Mouse (Mus musculus) heart, embryonic 16.5 days (tissue): ENCODE results near the gene Fam76b. TPM values are rescaled to one million over a fixed set of nuclear protein-coding genes. Genes with fewer than 3 reads are reported as not detected.

Experiments used
- ATAC-seq: fragments of 200-750 bp; cut with Nextera tagmentation; replicated peaks from 2 replicates; pipeline ENCODE4 v1.8.0; 2017; ENCODE audit warnings: moderate number of reproducible peaks; ENCODE audit not compliant: insufficient read depth, low FRiP score; ENCODE audit errors: extremely low read depth
- H3K27ac ChIP-seq: fragments of 300-500 bp; sonication (generic); 2 replicates; pipeline ENCODE4 v1.5.1; 2014; ENCODE audit warnings: mild to moderate bottlenecking, low read length, control low read depth, moderate library complexity
- H3K27me3 ChIP-seq: fragments of 300-500 bp; sonication (generic); 2 replicates; pipeline ENCODE4 v1.6.1; 2014; ENCODE audit warnings: low read length, mixed read lengths; ENCODE audit not compliant: control insufficient read depth, insufficient read depth
- H3K36me3 ChIP-seq: fragments of 300-500 bp; sonication (generic); 2 replicates; pipeline ENCODE4 v1.6.1; 2014; ENCODE audit not compliant: control insufficient read depth, insufficient read depth
- H3K4me1 ChIP-seq: fragments of 300-500 bp; sonication (generic); 2 replicates; pipeline ENCODE4 v1.6.1; 2014; ENCODE audit warnings: low read length, mixed read lengths; ENCODE audit not compliant: control insufficient read depth, insufficient read depth
- H3K4me2 ChIP-seq: fragments of 300-500 bp; sonication (generic); 2 replicates; pipeline ENCODE4 v1.6.1; 2014; ENCODE audit warnings: low read depth, mild to moderate bottlenecking, control low read depth, low read length
- H3K4me3 ChIP-seq: fragments of 300-500 bp; sonication (generic); 2 replicates; pipeline ENCODE4 v1.5.1; 2014; ENCODE audit warnings: mild to moderate bottlenecking, control low read depth, low read length
- H3K9ac ChIP-seq: fragments of 300-500 bp; sonication (generic); 2 replicates; pipeline ENCODE4 v1.6.1; 2014; ENCODE audit warnings: low read length, control low read depth
- H3K9me3 ChIP-seq: fragments of 300-500 bp; sonication (generic); replicated peaks from 2 replicates; pipeline ENCODE4 v1.6.1; 2016; ENCODE audit warnings: low read length; ENCODE audit not compliant: control insufficient read depth
- WGBS: fragments of 180-500 bp; shearing (Covaris S2); extraction: QIAGEN DNeasy Blood & Tissue Kit; methylation state at CpG from one replicate; pipeline ENCODE4 v1.1.7; 2014; 5-methylcytosine and 5-hydroxymethylcytosine counted together
- polyA plus RNA-seq: library from polyadenylated mRNA; unstranded; fragments of >200 nt; fragmentation: Nextera tagmentation; extraction: Ambion mirVana; gene quantifications from 2 replicates; pipeline ENCODE4 v1.2.1, GENCODE M21; 2015

Fam76b gene
- polyA plus RNA-seq, 1 experiment from 2014 or later: 16.8 TPM

DNA sequence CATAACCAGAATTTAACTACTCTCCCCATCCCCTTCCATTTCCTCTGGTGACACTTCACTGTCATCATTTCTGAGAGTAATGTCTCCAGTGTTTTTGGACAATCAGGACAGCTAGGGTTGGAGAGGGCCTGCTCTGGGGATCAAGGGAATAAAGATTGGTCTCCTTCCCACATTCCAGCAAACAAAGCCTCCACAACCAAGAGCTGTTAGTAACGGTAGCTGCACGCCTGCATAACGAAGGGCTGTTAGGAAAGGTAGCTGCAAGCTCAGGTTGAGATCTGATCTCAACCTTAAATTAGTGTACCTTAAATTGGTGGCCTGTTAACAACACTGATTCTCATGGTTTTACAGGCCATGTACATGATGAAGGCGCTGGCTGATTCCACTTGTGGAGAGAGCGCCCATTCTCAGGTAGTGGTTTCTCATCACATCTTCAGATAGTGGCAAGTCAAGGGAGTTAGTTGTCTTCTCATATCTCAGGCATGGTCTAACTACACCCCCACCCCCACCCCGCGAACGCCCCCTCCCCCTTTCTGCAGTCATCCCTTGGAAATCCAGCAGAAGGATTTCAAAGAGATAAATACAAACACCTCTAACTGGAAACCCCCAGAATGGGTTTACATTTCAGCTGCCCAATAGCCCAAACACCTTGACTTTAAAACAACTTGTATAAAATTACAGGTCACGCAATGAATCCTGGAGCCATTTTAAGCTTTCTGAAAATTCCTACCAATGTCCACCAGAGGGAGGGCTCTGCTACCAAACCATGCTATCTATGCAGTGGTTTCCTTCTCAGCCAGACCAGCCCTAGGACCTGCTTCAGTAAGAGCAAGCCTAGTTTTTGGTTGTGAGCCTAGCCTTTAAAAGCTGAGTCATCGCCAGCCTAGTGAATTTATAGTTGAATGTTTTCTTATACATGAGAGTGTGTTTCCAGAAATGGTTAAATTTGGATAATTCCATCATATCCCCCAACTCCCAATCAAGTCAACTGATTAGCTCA lies 21.3 kb downstream of the Fam76b start:
- Histone ChIP-seq H3K4me2 (no peak overlapping the region), H3K9me3 (no peaks in the 10 kb centered on the region), H3K4me3 (no peak overlapping the region), H3K4me1 (no peaks in the 10 kb centered on the region), H3K27me3 (no peaks in the 10 kb centered on the region), H3K9ac (no peak overlapping the region), H3K27ac (no peak overlapping the region), H3K36me3 (peaks cover 7% of the 10 kb centered on the region)
- ATAC-seq: peak; percentile 47; the same call in 1 of the 2 replicates
- WGBS: 76% methylated on average over 10 of the region's 10 CpGs

DNA sequence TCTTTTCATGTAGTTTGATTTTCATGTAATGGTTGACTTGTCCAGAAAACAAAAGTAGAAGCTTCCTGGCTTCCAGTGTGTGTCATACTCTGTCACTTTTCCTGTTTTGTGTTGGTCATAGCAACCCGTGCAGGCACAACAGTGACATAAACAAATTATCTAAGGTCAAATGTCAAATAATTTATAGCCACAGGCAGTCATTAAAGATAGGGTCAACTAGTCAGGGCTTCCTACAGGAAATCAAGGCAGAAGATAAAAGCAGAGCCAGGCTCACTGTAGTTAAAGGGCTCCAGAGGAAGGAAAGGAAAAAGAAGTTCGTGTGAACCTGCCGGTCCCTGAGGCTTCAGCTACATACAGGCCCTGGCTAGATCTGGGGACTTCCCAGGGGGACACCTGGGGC lies 26.4 kb downstream of the Fam76b start:
- Histone ChIP-seq H3K4me1 (no peaks in the 10 kb centered on the region), H3K4me2 (no peak overlapping the region), H3K4me3 (no peak overlapping the region), H3K9me3 (no peaks in the 10 kb centered on the region), H3K27ac (no peak overlapping the region), H3K36me3 (no peaks in the 10 kb centered on the region), H3K27me3 (no peaks in the 10 kb centered on the region), H3K9ac (no peak overlapping the region)
- ATAC-seq: no peak
- WGBS: 61% methylated on average over 3 of the region's 3 CpGs

DNA sequence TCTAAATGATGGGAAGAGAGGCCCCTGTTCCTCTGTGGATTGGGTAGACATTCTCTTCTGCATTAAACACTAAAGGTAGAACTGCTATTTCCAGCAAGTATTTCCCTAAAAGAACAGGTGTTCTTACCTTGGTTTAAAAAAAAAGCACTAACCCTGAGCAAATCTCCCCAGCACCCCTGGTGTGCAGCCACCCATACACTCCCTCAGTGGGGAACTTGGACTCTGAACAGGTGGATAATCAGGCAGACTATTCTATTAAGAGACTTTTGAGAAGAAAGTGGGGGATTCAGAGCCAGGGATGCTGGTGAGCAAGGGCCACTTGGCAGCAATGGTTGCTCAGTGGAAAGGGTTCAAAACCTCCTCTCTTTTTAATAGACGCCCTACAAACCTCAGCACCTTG lies 28.7 kb downstream of the Fam76b start:
- 40% methylated on average over 1 of the region's 1 CpGs for WGBS
- H3K9me3 ChIP-seq: no peaks in the 10 kb centered on the region
- H3K4me2 ChIP-seq: no peak overlapping the region
- no peak for ATAC-seq
- H3K36me3 ChIP-seq: no peaks in the 10 kb centered on the region
- H3K4me3 ChIP-seq: no peak overlapping the region
- no peak overlapping the region for H3K9ac ChIP-seq
- H3K27me3 ChIP-seq: no peaks in the 10 kb centered on the region
- H3K27ac ChIP-seq: no peak overlapping the region
- H3K4me1 ChIP-seq: no peaks in the 10 kb centered on the region

DNA sequence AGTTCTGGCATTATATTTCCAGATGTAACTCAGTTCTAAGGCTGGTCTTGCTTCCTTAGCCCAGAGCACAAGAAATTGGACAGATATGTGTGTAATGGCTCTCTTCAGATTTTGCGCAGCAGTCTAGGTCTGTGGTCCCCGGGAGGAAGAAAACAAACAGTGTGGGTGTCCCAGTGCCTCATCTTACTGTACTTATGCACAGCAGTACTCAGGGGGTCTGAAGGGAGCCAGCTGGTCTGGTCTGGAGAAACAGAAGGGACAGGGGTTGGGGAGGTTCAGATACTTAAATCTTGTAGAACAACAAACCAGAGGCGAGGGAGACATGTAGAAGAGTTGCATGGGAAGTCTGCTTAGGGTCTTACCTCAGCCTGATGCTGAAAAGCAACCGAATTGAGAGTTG lies 29.3 kb downstream of the Fam76b start:
- Histone ChIP-seq H3K27me3 (no peaks in the 10 kb centered on the region), H3K36me3 (no peaks in the 10 kb centered on the region), H3K9me3 (no peaks in the 10 kb centered on the region), H3K4me3 (no peak overlapping the region), H3K4me1 (no peaks in the 10 kb centered on the region), H3K9ac (no peak overlapping the region), H3K27ac (no peak overlapping the region), H3K4me2 (no peak overlapping the region)
- WGBS: 67% methylated on average over 4 of the region's 4 CpGs
- ATAC-seq: no peak

DNA sequence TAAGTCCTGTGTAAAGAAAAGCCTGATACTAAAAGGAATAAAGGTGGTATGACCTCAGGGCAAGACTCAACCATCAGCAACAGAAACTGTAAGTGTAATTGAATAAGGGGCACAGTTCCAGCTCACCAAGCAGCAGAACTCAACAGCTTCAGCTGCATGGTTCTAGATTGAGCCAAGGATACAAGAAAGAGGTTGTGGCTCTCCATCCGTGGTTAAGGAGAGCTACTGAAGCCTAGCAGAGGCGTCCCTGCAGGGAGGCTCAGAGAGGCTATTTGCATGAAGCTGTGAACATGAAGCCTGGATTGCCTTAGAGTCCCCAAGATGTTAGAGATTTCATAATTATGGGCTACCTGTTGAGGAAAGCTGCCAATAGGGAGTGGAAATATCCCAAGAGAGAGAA lies 40.1 kb downstream of the Fam76b start:
- Histone ChIP-seq H3K4me1 (no peaks in the 10 kb centered on the region), H3K27me3 (no peaks in the 10 kb centered on the region), H3K4me3 (no peak overlapping the region), H3K27ac (no peak overlapping the region), H3K9me3 (no peaks in the 10 kb centered on the region), H3K36me3 (no peaks in the 10 kb centered on the region), H3K4me2 (no peak overlapping the region), H3K9ac (no peak overlapping the region)
- 59% methylated on average over 2 of the region's 2 CpGs for WGBS
- no peak for ATAC-seq

GRCm38 (mm10) chr9:13871631-13872030 lies 44.1 kb downstream of the Fam76b start:
- Histone ChIP-seq H3K27ac (no peak overlapping the region), H3K4me3 (no peak overlapping the region), H3K9me3 (no peaks in the 10 kb centered on the region), H3K27me3 (peaks cover 3% of the 10 kb centered on the region; the same call in 1 of the 2 replicates), H3K4me2 (no peak overlapping the region), H3K9ac (no peak overlapping the region), H3K36me3 (no peaks in the 10 kb centered on the region), H3K4me1 (no peaks in the 10 kb centered on the region)
- no peak for ATAC-seq
- 84% methylated on average over 7 of the region's 7 CpGs for WGBS

DNA sequence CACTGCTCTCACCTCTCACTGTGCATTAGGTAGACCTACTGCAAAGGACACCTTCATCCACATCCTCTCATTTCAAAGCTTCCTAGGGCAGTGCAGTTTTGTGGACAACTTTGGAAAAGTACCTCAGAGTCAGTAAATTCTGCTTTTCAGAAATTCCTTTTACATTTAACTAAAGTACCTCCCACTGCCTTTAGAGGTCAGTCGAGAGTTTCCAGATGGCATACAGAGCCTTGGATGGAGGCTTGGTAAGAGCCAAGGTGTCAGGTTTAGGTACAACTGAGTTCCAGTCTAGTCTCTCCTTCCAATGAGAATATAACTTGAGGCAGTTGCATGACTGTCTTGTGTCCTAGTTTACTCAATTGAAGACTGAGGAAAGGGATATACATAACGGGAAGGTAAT lies 46.8 kb downstream of the Fam76b start:
- Histone ChIP-seq H3K27ac (no peak overlapping the region), H3K4me2 (no peak overlapping the region), H3K4me3 (no peak overlapping the region), H3K36me3 (no peaks in the 10 kb centered on the region), H3K9ac (no peak overlapping the region), H3K27me3 (peaks cover 3% of the 10 kb centered on the region; the same call in 1 of the 2 replicates), H3K4me1 (no peaks in the 10 kb centered on the region), H3K9me3 (no peaks in the 10 kb centered on the region)
- 35% methylated on average over 2 of the region's 2 CpGs for WGBS
- ATAC-seq: no peak

DNA sequence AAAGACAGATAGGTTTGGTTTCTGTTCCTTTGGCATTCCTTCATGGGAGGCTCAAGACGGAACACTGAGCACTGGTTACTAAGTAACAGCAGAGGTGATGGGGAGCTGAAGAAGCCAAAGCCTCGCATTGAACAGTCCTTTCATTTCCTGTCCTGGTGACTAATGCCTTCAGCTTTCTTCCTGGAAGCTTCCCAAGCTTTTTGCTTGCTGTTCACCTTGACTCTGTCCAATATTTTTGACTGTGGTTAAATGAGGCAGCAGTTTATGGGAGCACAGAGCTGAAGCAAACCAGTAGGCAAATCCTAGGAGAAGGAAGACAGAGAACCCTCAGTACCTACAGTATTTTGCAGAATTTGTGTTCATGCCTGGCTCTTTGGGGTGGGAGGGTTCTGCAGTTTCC lies 47.8 kb downstream of the Fam76b start:
- H3K4me1 ChIP-seq: no peaks in the 10 kb centered on the region
- H3K4me2 ChIP-seq: no peak overlapping the region
- no peak overlapping the region for H3K9ac ChIP-seq
- peaks cover 3% of the 10 kb centered on the region; the same call in 1 of the 2 replicates for H3K27me3 ChIP-seq
- no peak for ATAC-seq
- 40% methylated on average over 2 of the region's 2 CpGs for WGBS
- no peaks in the 10 kb centered on the region for H3K36me3 ChIP-seq
- H3K4me3 ChIP-seq: no peak overlapping the region
- H3K9me3 ChIP-seq: no peaks in the 10 kb centered on the region
- no peak overlapping the region for H3K27ac ChIP-seq

GRCm38 (mm10) chr9:13880761-13881160 lies 53.2 kb downstream of the Fam76b start:
- 32% methylated on average over 1 of the region's 1 CpGs for WGBS
- no peak for ATAC-seq

More at GRCm38 (mm10) chr9:13880761-13881160, 53.2 kb downstream of the Fam76b start:
- H3K36me3 ChIP-seq: no peaks in the 10 kb centered on the region
- H3K4me1 ChIP-seq: no peaks in the 10 kb centered on the region
- peaks cover 3% of the 10 kb centered on the region; the same call in 1 of the 2 replicates for H3K27me3 ChIP-seq
- no peak overlapping the region for H3K4me3 ChIP-seq
- H3K9me3 ChIP-seq: no peaks in the 10 kb centered on the region
- no peak overlapping the region for H3K4me2 ChIP-seq
- H3K27ac ChIP-seq: no peak overlapping the region
- H3K9ac ChIP-seq: no peak overlapping the region
